Mouse (Mus musculus) adrenal gland, postnatal 36 days (tissue): ENCODE results near the gene Gm13023. TPM values are rescaled to one million over a fixed set of nuclear protein-coding genes. Genes with fewer than 3 reads are reported as not detected.
"Not testable (repeated sequence)": the region's sequence is repeated elsewhere in the genome, so short reads cannot be mapped to it uniquely, and the experiment has no call there.

Source experiments
- DNase-seq, 2 experiments: peaks; one replicate each; pipeline ENCODE4 v3.0.0; 2021; ENCODE audit warnings: mixed read lengths in 1 of 2
- long read RNA-seq, 2 experiments: library from polyadenylated mRNA; stranded (forward); transcript quantifications; one replicate each; pipeline ENCODE4 v2.0.0; 2021; ENCODE audit warnings: borderline sequencing depth in 2 of 2
- total RNA-seq, 2 experiments: library from RNA; stranded (reverse); gene quantifications; 2 replicates each; pipeline ENCODE4 v1.2.3; 2021

Gm13023 gene
- not detected for total RNA-seq
- long read RNA-seq, experiment 1: 0 reads
- long read RNA-seq, experiment 2: 0 reads

- DNase-seq: not testable (repeated sequence)
Observed at GRCm38 (mm10) chr4:143789052-143789451, at the start of gene Gm13023. TSS of gene Gm13023 (plus strand) at chr4:143789352.

- no peak for DNase-seq
Observed at GRCm38 (mm10) chr4:143815993-143816392, 26.8 kb downstream of the Gm13023 start, which contains the start of gene Gm13084. TSS of gene Gm13084 (minus strand) at chr4:143816093.

Other genes with a start within 250 kb of the Gm13023 start
- not detected for gene BC080695, start 237.7 kb upstream of the Gm13023 start, total RNA-seq
- gene Gm13057, start 237.6 kb upstream of the Gm13023 start, total RNA-seq: not detected
- not detected for gene Gm13083, start 174.3 kb upstream of the Gm13023 start, total RNA-seq
- gene Gm13088, start 132.1 kb upstream of the Gm13023 start, total RNA-seq: not detected
- gene Gm13089, start 86.6 kb upstream of the Gm13023 start, total RNA-seq: not detected
- gene Gm13078, start 69.9 kb upstream of the Gm13023 start, total RNA-seq: not detected
- gene Gm13084, start 26.7 kb downstream of the Gm13023 start, total RNA-seq: not detected
- gene Gm13103, start 57.1 kb downstream of the Gm13023 start, total RNA-seq: not detected
- not detected for gene Pramef6, start 111.0 kb downstream of the Gm13023 start, total RNA-seq
- gene Pramef25, start 161.7 kb downstream of the Gm13023 start, total RNA-seq: not detected
- not detected for gene Gm13101, start 177.6 kb downstream of the Gm13023 start, total RNA-seq
- not detected for gene Pramef17, start 205.0 kb downstream of the Gm13023 start, total RNA-seq